Mouse (Mus musculus) stomach, postnatal 0 days (tissue): ENCODE data around the gene Tmeff2.

Source experiments
- CTCF ChIP-seq: IDR thresholded peaks from 2 replicates; pipeline ENCODE4 v1.5.1; 2016; ENCODE audit warnings: antibody characterized with exemption, low read depth, mild to moderate bottlenecking, moderate library complexity
- EP300 ChIP-seq: optimal IDR thresholded peaks from 2 replicates; pipeline ENCODE3; 2016; ENCODE audit warnings: antibody characterized with exemption

- TF ChIP-seq CTCF = no peak
- no peak for TF ChIP-seq EP300
Observed at GRCm38 (mm10) chr1:51145693-51146092, 245.2 kb downstream of the Tmeff2 start.
